Mouse (Mus musculus) ES-E14 (cell line): ENCODE measurements around the gene Arhgef19.

Experiments
- CHD2 ChIP-seq: IDR thresholded peaks from 2 replicates; pipeline ENCODE4 v1.6.1; 2014; ENCODE audit warnings: mild to moderate bottlenecking, low read depth, low read length, inconsistent platforms
- HCFC1 ChIP-seq: IDR thresholded peaks from 2 replicates; pipeline ENCODE4 v1.6.1; 2012; ENCODE audit warnings: low read length, inconsistent platforms, borderline replicate concordance; ENCODE audit not compliant: insufficient read depth
- MAFK ChIP-seq: IDR thresholded peaks from 2 replicates; pipeline ENCODE4 v1.6.1; 2014; ENCODE audit warnings: mild to moderate bottlenecking, low read depth, low read length, inconsistent platforms; ENCODE audit not compliant: insufficient read depth
- ZNF384 ChIP-seq: IDR thresholded peaks from 2 replicates; pipeline ENCODE4 v1.6.1; 2012; ENCODE audit warnings: low read depth, low read length, inconsistent platforms

GRCm38 (mm10) chr4:141273296-141273695 is 34.0 kb downstream of the Arhgef19 start:
- TF ChIP-seq ZNF384 (no peak), HCFC1 (no peak), MAFK (no peak), CHD2 (no peak)
